Mouse (Mus musculus): ENCODE results near the gene Gm17728.

DNA sequence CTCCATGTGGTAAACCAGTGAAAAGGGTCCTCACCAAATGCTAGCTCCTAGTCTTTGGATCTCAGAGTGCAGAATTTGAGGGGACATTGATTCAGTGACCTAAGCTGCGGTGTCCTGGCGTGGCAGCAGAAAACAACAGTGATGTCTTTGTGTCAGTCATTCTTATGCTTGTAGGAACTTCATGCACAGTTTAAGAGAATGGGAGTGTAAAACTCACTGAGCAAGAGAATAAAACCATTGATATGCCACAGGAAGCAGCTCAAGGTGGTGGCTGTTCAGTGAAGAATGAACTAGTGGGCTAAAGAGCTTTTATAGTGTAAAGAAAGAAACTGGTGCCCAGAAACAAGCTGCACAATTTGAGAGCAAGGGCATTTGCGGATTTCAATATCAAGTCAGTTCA, 17.9 kb upstream of the Gm17728 start:
- TF ChIP-seq POLR2A (IDR thresholded peaks at IDR 0.05; ENCODE audit: borderline replicate concordance, extremely low read depth, low read depth, low read length): no peak
- no peak for TF ChIP-seq CTCF (IDR thresholded peaks at IDR 0.05; ENCODE audit: insufficient read depth, low read length)

Measured in lung, adult 2 months (tissue).